Mouse (Mus musculus): ENCODE data around the gene Rftn1. TPM values are rescaled to one million over a fixed set of nuclear protein-coding genes. Genes with fewer than 3 reads are reported as not detected.

The Rftn1 gene
- polyA plus RNA-seq (2015; fragmentation: Nextera tagmentation; extraction: Ambion mirVana), result 12.5 and 13.9 TPM in 2 replicates

DNA sequence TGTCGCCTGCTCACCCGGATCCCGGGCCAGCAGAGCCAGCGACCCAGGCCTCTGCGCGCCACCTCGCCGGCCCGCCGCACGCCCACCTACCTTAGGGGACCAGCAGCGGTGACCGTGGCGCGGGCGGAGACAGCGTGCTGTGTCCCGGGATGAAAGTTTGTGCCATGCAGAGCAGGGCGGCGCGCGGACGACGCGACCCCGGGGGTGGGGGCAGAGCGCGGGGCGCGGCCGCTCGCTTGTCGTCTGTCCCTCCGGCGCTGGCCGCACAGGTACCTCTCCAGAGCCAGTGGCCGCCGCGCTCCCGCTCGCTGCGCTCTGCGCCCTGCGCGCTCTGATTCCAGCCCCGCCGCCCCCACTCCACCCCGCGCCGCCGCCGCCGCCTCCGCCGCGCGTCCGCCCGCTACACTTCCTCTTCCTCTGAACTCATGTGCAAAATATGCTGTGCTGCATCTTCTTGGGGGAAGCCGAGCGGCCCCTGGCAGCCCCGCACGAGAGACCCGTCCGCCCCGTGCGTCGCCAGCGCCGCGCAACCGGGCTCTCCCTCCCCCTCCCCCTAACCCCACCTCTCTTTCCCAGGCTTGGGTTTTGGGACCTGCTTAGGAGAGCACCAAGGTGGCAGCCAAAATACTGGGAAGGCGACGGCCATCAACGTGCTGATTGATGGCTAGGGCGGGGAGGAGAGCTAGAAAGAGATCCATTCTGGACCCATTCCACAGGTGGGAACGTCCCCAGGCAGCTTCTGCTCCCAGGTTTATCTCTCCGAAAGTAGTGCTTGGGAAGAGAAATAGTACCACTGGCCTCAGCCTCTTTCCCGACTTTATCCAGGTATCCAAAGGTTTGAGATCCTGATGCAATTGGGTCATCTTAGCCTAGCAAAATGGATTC is at the start of gene Rftn1:
Gene Rftn1, minus strand, starts transcription at position 544 of the 885 bp plus-strand sequence.
- peak; percentile 69 for ATAC-seq (ENCODE audit: low FRiP score, low TSS enrichment)
- no peak within 1 kb of the TSS for H3K27ac ChIP-seq (ENCODE audit: low read length)

GRCm38 (mm10) chr17:50237818-50238610 is 47.5 kb upstream of the Rftn1 start:
- Histone ChIP-seq H3K4me2 (replicated peaks; ENCODE audit: low read depth, low read length) (no peak overlapping the region), H3K36me3 (ENCODE audit: insufficient read depth, low read length) (no peaks in the 10 kb centered on the region), H3K4me1 (ENCODE audit: insufficient read depth, low read length) (no peaks in the 10 kb centered on the region), H3K27ac (ENCODE audit: low read length) (no peak overlapping the region), H3K4me3 (ENCODE audit: low read length) (no peak overlapping the region), H3K9me3 (ENCODE audit: low read length) (no peaks in the 10 kb centered on the region), H3K27me3 (ENCODE audit: insufficient read depth, low read length) (no peaks in the 10 kb centered on the region; the same call in 1 of the 2 replicates), H3K9ac (replicated peaks; ENCODE audit: low read length) (no peak overlapping the region)
- peak; percentile 49; the same call in 1 of the 2 replicates for ATAC-seq (ENCODE audit: low FRiP score, low TSS enrichment)
- 66% methylated on average over 11 of the region's 11 CpGs for WGBS

More for the DNA sequence above, at the start of gene Rftn1:
- H3K4me2 ChIP-seq (replicated peaks; ENCODE audit: low read depth, low read length), result peak within 1 kb of the TSS; percentile 97
- WGBS, result under 1% methylated on average over 72 of the region's 79 CpGs
- H3K4me1 ChIP-seq (ENCODE audit: insufficient read depth, low read length), result 0 out of 2 replicates have a peak, but pooled peaks cover 4% of the 10 kb centered on the region
- peak within 1 kb of the TSS; percentile 76 for H3K9ac ChIP-seq (replicated peaks; ENCODE audit: low read length)
- peak within 1 kb of the TSS; percentile 70 for H3K4me3 ChIP-seq (ENCODE audit: low read length)
- H3K36me3 ChIP-seq (ENCODE audit: insufficient read depth, low read length), result no peaks in the 10 kb centered on the region
- H3K9me3 ChIP-seq (ENCODE audit: low read length), result no peaks in the 10 kb centered on the region
- H3K27me3 ChIP-seq (ENCODE audit: insufficient read depth, low read length), result peaks cover 32% of the 10 kb centered on the region

DNA sequence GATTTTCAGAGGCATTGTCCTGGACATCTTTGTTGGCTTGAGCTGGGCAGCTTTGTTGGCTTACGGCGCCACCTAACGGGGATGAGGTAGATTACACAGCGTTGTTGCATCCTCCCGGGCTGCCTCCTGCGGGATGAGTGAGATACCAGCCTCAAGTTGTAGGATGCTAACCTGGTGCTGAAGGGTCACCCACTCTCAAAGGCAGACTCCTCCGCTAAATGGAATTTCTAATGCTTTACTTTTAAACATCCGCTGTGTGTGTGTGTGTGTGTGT is 46.9 kb upstream of the Rftn1 start:
- Histone ChIP-seq H3K9ac (replicated peaks; ENCODE audit: low read length) (no peak overlapping the region), H3K36me3 (ENCODE audit: insufficient read depth, low read length) (no peaks in the 10 kb centered on the region), H3K27me3 (ENCODE audit: insufficient read depth, low read length) (no peaks in the 10 kb centered on the region; the same call in 1 of the 2 replicates), H3K27ac (ENCODE audit: low read length) (no peak overlapping the region), H3K4me3 (ENCODE audit: low read length) (no peak overlapping the region), H3K4me2 (replicated peaks; ENCODE audit: low read depth, low read length) (no peak overlapping the region), H3K9me3 (ENCODE audit: low read length) (no peaks in the 10 kb centered on the region), H3K4me1 (ENCODE audit: insufficient read depth, low read length) (no peaks in the 10 kb centered on the region)
- 5% methylated on average over 8 of the region's 8 CpGs for WGBS
- ATAC-seq (ENCODE audit: low FRiP score, low TSS enrichment), result peak; percentile 72

DNA sequence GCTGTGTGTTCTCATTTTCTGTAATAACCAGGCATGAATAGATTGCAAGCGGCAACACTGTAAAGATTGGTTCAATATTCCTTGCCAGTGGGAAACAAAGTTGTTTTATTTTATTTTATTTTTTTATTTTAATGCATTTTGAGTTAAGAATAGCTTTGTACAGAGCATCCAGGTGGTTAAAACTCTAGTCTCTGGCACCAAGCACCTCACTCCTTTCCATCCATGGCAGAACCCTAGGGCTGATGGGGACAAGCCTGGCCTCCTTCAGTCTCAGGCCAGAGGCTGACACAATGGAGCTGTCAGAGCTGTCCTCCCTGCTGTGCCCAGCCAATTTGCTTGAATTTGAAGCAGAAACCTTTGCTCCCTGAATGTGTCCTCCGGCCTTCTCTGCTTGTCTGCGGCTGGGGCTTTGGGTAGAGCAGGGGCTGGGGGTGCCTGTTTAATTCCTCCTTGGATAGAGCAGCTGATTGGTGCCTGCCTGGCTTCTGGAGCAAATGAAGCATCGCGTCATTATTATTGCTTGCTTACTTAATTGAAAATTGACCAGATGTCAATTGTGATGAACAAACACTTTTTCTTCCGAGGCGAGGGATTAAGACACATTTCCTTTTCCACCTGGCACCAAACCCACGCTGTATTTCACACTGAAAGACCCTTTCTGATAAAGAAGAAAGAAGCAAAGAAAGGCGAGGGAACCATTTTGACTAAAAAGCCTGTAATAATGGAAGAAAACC is 46.4 kb upstream of the Rftn1 start:
- Histone ChIP-seq H3K27ac (ENCODE audit: low read length) (no peak overlapping the region), H3K4me3 (ENCODE audit: low read length) (no peak overlapping the region), H3K4me2 (replicated peaks; ENCODE audit: low read depth, low read length) (no peak overlapping the region), H3K9ac (replicated peaks; ENCODE audit: low read length) (no peak overlapping the region), H3K36me3 (ENCODE audit: insufficient read depth, low read length) (no peaks in the 10 kb centered on the region), H3K4me1 (ENCODE audit: insufficient read depth, low read length) (no peaks in the 10 kb centered on the region), H3K9me3 (ENCODE audit: low read length) (no peaks in the 10 kb centered on the region), H3K27me3 (ENCODE audit: insufficient read depth, low read length) (no peaks in the 10 kb centered on the region; the same call in 1 of the 2 replicates)
- 58% methylated on average over 9 of the region's 9 CpGs for WGBS
- no peak for ATAC-seq (ENCODE audit: low FRiP score, low TSS enrichment)

GRCm38 (mm10) chr17:50235943-50236701 is 45.6 kb upstream of the Rftn1 start:
- Histone ChIP-seq H3K4me2 (replicated peaks; ENCODE audit: low read depth, low read length) (no peak overlapping the region), H3K27me3 (ENCODE audit: insufficient read depth, low read length) (no peaks in the 10 kb centered on the region; the same call in 1 of the 2 replicates), H3K36me3 (ENCODE audit: insufficient read depth, low read length) (no peaks in the 10 kb centered on the region), H3K4me1 (ENCODE audit: insufficient read depth, low read length) (no peaks in the 10 kb centered on the region), H3K9me3 (ENCODE audit: low read length) (no peaks in the 10 kb centered on the region), H3K27ac (ENCODE audit: low read length) (no peak overlapping the region), H3K4me3 (ENCODE audit: low read length) (no peak overlapping the region), H3K9ac (replicated peaks; ENCODE audit: low read length) (no peak overlapping the region)
- ATAC-seq (ENCODE audit: low FRiP score, low TSS enrichment), result no peak
- whole genome bisulfite sequencing, result 54% methylated on average over 13 of the region's 13 CpGs

- WGBS, result 87% methylated on average over 5 of the region's 5 CpGs
Measured at GRCm38 (mm10) chr17:50233956-50234355, 43.5 kb upstream of the Rftn1 start.

GRCm38 (mm10) chr17:50232821-50233220 is 42.3 kb upstream of the Rftn1 start:
- Histone ChIP-seq H3K4me3 (ENCODE audit: low read length) (no peak overlapping the region), H3K36me3 (ENCODE audit: insufficient read depth, low read length) (no peaks in the 10 kb centered on the region), H3K27me3 (ENCODE audit: insufficient read depth, low read length) (no peaks in the 10 kb centered on the region), H3K9ac (replicated peaks; ENCODE audit: low read length) (no peak overlapping the region), H3K4me1 (ENCODE audit: insufficient read depth, low read length) (no peaks in the 10 kb centered on the region), H3K27ac (ENCODE audit: low read length) (no peak overlapping the region), H3K4me2 (replicated peaks; ENCODE audit: low read depth, low read length) (no peak overlapping the region), H3K9me3 (ENCODE audit: low read length) (no peaks in the 10 kb centered on the region)
- no peak for ATAC-seq (ENCODE audit: low FRiP score, low TSS enrichment)
- WGBS, result 91% methylated on average over 11 of the region's 11 CpGs

More at GRCm38 (mm10) chr17:50233956-50234355, 43.5 kb upstream of the Rftn1 start:
- Histone ChIP-seq H3K9me3 (ENCODE audit: low read length) (no peaks in the 10 kb centered on the region), H3K4me1 (ENCODE audit: insufficient read depth, low read length) (no peaks in the 10 kb centered on the region), H3K9ac (replicated peaks; ENCODE audit: low read length) (no peak overlapping the region), H3K4me2 (replicated peaks; ENCODE audit: low read depth, low read length) (no peak overlapping the region), H3K36me3 (ENCODE audit: insufficient read depth, low read length) (no peaks in the 10 kb centered on the region), H3K27ac (ENCODE audit: low read length) (no peak overlapping the region), H3K4me3 (ENCODE audit: low read length) (no peak overlapping the region), H3K27me3 (ENCODE audit: insufficient read depth, low read length) (no peaks in the 10 kb centered on the region; the same call in 1 of the 2 replicates)
- no peak for ATAC-seq (ENCODE audit: low FRiP score, low TSS enrichment)

- Histone ChIP-seq H3K4me2 (replicated peaks; ENCODE audit: low read depth, low read length) (no peak overlapping the region), H3K9ac (replicated peaks; ENCODE audit: low read length) (no peak overlapping the region), H3K27ac (ENCODE audit: low read length) (no peak overlapping the region), H3K4me1 (ENCODE audit: insufficient read depth, low read length) (no peaks in the 10 kb centered on the region), H3K9me3 (ENCODE audit: low read length) (no peaks in the 10 kb centered on the region), H3K27me3 (ENCODE audit: insufficient read depth, low read length) (no peaks in the 10 kb centered on the region), H3K4me3 (ENCODE audit: low read length) (no peak overlapping the region), H3K36me3 (ENCODE audit: insufficient read depth, low read length) (no peaks in the 10 kb centered on the region)
- WGBS, result 85% methylated on average over 8 of the region's 8 CpGs
- no peak for ATAC-seq (ENCODE audit: low FRiP score, low TSS enrichment)
Measured at GRCm38 (mm10) chr17:50231206-50231605, 40.7 kb upstream of the Rftn1 start.

DNA sequence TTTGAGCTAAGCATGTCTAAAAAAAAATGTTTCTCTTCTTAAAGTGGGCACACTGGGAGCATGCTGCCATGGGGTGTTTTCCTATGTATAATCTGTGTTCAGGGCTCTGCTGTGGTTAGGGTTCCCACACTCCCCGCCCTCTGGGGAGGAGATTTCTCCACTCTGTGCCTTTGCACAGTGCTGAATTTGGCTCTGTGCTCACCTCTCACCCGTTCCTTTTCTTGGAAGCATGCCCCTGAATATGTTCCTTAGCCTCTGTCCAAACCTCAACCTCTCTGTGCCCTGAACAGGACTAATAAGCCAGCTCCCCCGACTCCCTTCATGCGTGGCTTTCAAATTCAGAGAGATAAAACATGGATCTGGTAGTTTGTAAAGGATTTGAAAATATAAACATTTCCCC is 39.1 kb upstream of the Rftn1 start:
- no peak overlapping the region for H3K4me2 ChIP-seq (replicated peaks; ENCODE audit: low read depth, low read length)
- no peak overlapping the region for H3K9ac ChIP-seq (replicated peaks; ENCODE audit: low read length)
- no peaks in the 10 kb centered on the region for H3K9me3 ChIP-seq (ENCODE audit: low read length)
- no peak for ATAC-seq (ENCODE audit: low FRiP score, low TSS enrichment)
- H3K36me3 ChIP-seq (ENCODE audit: insufficient read depth, low read length), result no peaks in the 10 kb centered on the region
- WGBS, result 61% methylated on average over 4 of the region's 4 CpGs
- no peak overlapping the region for H3K4me3 ChIP-seq (ENCODE audit: low read length)
- no peak overlapping the region for H3K27ac ChIP-seq (ENCODE audit: low read length)
- no peaks in the 10 kb centered on the region for H3K27me3 ChIP-seq (ENCODE audit: insufficient read depth, low read length)
- no peaks in the 10 kb centered on the region for H3K4me1 ChIP-seq (ENCODE audit: insufficient read depth, low read length)

Data from kidney, embryonic 16.5 days (tissue).